Mouse (Mus musculus): ENCODE measurements around the gene Bmf. TPM values are rescaled to one million over a fixed set of nuclear protein-coding genes. Genes with fewer than 3 reads are reported as not detected.

The Bmf gene
- polyA plus RNA-seq, 1 experiment = 4.8 TPM

DNA sequence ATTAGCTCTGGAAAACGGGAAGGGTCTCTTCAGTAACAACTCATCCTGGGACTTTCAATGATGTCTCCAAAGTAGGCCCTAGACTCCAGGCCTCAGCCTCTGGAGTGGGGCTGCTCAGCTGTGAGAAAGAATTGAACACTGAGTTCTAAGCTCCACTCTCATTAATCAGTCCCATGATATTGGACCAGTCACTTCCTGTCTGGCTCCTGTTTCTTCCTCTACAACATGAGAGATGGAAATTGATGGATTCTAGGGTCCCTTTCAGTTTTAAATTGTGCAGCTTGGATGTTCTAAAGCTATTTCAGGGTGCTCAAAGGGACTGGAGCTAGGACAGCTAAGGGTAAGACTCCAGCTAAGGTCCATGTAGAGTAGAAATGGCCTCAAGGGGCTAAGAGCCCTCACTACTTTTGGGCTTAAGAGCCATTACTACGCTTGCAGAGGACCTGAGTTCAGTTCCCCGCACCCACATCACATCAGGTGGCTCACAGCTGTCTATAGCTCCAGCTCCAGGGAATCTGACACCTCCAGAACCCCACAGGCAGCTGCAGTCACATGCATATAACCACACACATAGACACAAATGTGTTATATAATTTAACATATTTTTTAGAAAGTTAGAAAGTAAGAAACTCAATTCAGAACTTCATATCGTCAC is 57.6 kb downstream of the Bmf start:
- Histone ChIP-seq H3K4me3 (no peak overlapping the region), H3K79me2 (ENCODE audit: control insufficient read depth, insufficient read depth) (no peaks in the 10 kb centered on the region), H3ac (ENCODE audit: control insufficient read depth, insufficient read length) (no peak overlapping the region), H3K4me2 (ENCODE audit: low read depth) (no peak overlapping the region), H3K36me3 (ENCODE audit: control insufficient read depth, insufficient read depth) (no peaks in the 10 kb centered on the region), H3K27me3 (ENCODE audit: control insufficient read depth, insufficient read depth, insufficient read length) (no peaks in the 10 kb centered on the region)
- TF ChIP-seq MYOD1 (IDR thresholded peaks at IDR 0.05; ENCODE audit: control insufficient read depth in 1 of 3, insufficient read length in 2 of 3, low read depth in 2 of 3) = peak in 2 of 3 experiments; percentile 55 to 84
- peak; percentile 14 for TF ChIP-seq TCF3 (IDR thresholded peaks at IDR 0.05; ENCODE audit: insufficient read length, low read depth)
- TF ChIP-seq USF1 (IDR thresholded peaks at IDR 0.05; ENCODE audit: low read depth) = no peak
- TF ChIP-seq CEBPB (IDR thresholded peaks at IDR 0.05; ENCODE audit: insufficient read depth, poor library complexity, severe bottlenecking) = no peak
- no peak for TF ChIP-seq SRF (IDR thresholded peaks at IDR 0.05; ENCODE audit: control insufficient read depth, insufficient read length, low read depth)
- TF ChIP-seq MYOG (IDR thresholded peaks at IDR 0.05; ENCODE audit: control insufficient read depth in 1 of 3, insufficient read depth in 1 of 3, insufficient read length in 2 of 3, low read depth in 2 of 3) = peak in 2 of 3 experiments; percentile 55 to 84
- TF ChIP-seq E2F4 (IDR thresholded peaks at IDR 0.05; ENCODE audit: insufficient read depth) = no peak
- TF ChIP-seq POLR2AphosphoS2 (IDR thresholded peaks at IDR 0.05; ENCODE audit: insufficient read length, low read depth) = no peak
- TF ChIP-seq TCF12 (IDR thresholded peaks at IDR 0.05; ENCODE audit: insufficient read depth, poor library complexity, severe bottlenecking) = no peak
- no peak for TF ChIP-seq REST (IDR thresholded peaks at IDR 0.05; ENCODE audit: insufficient read depth, insufficient read length)
- no peak for TF ChIP-seq POLR2A (IDR thresholded peaks at IDR 0.05; ENCODE audit: insufficient read length, low read depth)
- TF ChIP-seq MAX (IDR thresholded peaks at IDR 0.05; ENCODE audit: low read depth) = no peak

- H3K4me3 ChIP-seq = no peak overlapping the region
- no peaks in the 10 kb centered on the region for H3K79me2 ChIP-seq (ENCODE audit: control insufficient read depth, insufficient read depth)
- TF ChIP-seq TCF3 (IDR thresholded peaks at IDR 0.05; ENCODE audit: insufficient read length, low read depth) (no peak), MYOD1 (IDR thresholded peaks at IDR 0.05; ENCODE audit: control insufficient read depth in 1 of 3, insufficient read length in 2 of 3, low read depth in 2 of 3) (peak in 2 of 3 experiments; percentile 33 to 63)
- H3ac ChIP-seq (ENCODE audit: control insufficient read depth, insufficient read length) = no peak overlapping the region
- no peaks in the 10 kb centered on the region for H3K36me3 ChIP-seq (ENCODE audit: control insufficient read depth, insufficient read depth)
- no peaks in the 10 kb centered on the region for H3K27me3 ChIP-seq (ENCODE audit: control insufficient read depth, insufficient read depth, insufficient read length)
- H3K4me2 ChIP-seq (ENCODE audit: low read depth) = no peak overlapping the region
These were observed 58.2 kb downstream of the Bmf start for GRCm38 (mm10) chr2:118491281-118491731.

GRCm38 (mm10) chr2:118490241-118491091 is 59.0 kb downstream of the Bmf start:
- TF ChIP-seq CEBPB (IDR thresholded peaks at IDR 0.05; ENCODE audit: insufficient read depth, poor library complexity, severe bottlenecking) = peak; percentile 60; the same call in 1 of the 2 replicates
- no peak for TF ChIP-seq REST (IDR thresholded peaks at IDR 0.05; ENCODE audit: insufficient read depth, insufficient read length)
- Histone ChIP-seq H3ac (ENCODE audit: control insufficient read depth, insufficient read length) (no peak overlapping the region), H3K4me3 (no peak overlapping the region), H3K36me3 (ENCODE audit: control insufficient read depth, insufficient read depth) (no peaks in the 10 kb centered on the region), H3K27me3 (ENCODE audit: control insufficient read depth, insufficient read depth, insufficient read length) (no peaks in the 10 kb centered on the region), H3K4me2 (ENCODE audit: low read depth) (peak overlapping the region; percentile 26), H3K79me2 (ENCODE audit: control insufficient read depth, insufficient read depth) (no peaks in the 10 kb centered on the region)

DNA sequence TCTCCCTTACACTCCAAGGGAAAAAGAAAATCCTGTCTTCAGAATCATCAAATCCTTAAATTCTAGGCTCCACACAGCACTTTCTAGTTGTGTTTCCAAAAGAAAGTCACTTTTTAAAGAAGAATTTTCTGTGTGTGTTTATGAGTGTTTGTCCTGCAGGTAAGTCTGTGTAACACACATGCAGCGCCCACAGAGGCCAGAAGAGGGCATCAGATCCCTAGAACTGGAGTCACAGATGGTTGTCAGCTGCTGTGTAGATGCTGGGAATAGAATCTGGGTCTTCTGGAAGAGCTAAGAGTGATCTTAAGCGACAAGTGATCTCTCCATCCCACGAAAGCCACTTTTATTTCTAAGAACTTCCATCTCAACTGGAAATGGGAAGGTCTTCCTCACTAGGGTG is 61.7 kb downstream of the Bmf start:
- Histone ChIP-seq H3K79me2 (ENCODE audit: control insufficient read depth, insufficient read depth) (no peaks in the 10 kb centered on the region), H3ac (ENCODE audit: control insufficient read depth, insufficient read length) (no peak overlapping the region), H3K27me3 (ENCODE audit: control insufficient read depth, insufficient read depth, insufficient read length) (no peaks in the 10 kb centered on the region), H3K4me3 (no peak overlapping the region), H3K36me3 (ENCODE audit: control insufficient read depth, insufficient read depth) (no peaks in the 10 kb centered on the region), H3K4me2 (ENCODE audit: low read depth) (no peak overlapping the region)
- TF ChIP-seq POLR2A (IDR thresholded peaks at IDR 0.05; ENCODE audit: insufficient read length, low read depth) = no peak
- TF ChIP-seq SRF (IDR thresholded peaks at IDR 0.05; ENCODE audit: control insufficient read depth, insufficient read length, low read depth) = no peak
- no peak for TF ChIP-seq MAX (IDR thresholded peaks at IDR 0.05; ENCODE audit: low read depth)
- no peak for TF ChIP-seq TCF3 (IDR thresholded peaks at IDR 0.05; ENCODE audit: insufficient read length, low read depth)
- TF ChIP-seq MYOG (IDR thresholded peaks at IDR 0.05; ENCODE audit: control insufficient read depth in 1 of 3, insufficient read depth in 1 of 3, insufficient read length in 2 of 3, low read depth in 2 of 3) = no peak

- H3K36me3 ChIP-seq (ENCODE audit: control insufficient read depth, insufficient read depth) = no peaks in the 10 kb centered on the region
- TF ChIP-seq REST (IDR thresholded peaks at IDR 0.05; ENCODE audit: insufficient read depth, insufficient read length) = no peak
- TF ChIP-seq CEBPB (IDR thresholded peaks at IDR 0.05; ENCODE audit: insufficient read depth, poor library complexity, severe bottlenecking) = no peak
- TF ChIP-seq MYOD1 (IDR thresholded peaks at IDR 0.05; ENCODE audit: control insufficient read depth in 1 of 3, insufficient read length in 2 of 3, low read depth in 2 of 3) = peak in 2 of 3 experiments; percentile 52
- TF ChIP-seq MYOG (IDR thresholded peaks at IDR 0.05; ENCODE audit: control insufficient read depth in 1 of 3, insufficient read depth in 1 of 3, insufficient read length in 2 of 3, low read depth in 2 of 3) = peak in 1 of 3 experiments; percentile 52
- TF ChIP-seq SRF (IDR thresholded peaks at IDR 0.05; ENCODE audit: control insufficient read depth, insufficient read length, low read depth) = no peak
- no peak for TF ChIP-seq MAX (IDR thresholded peaks at IDR 0.05; ENCODE audit: low read depth)
- no peak for TF ChIP-seq POLR2A (IDR thresholded peaks at IDR 0.05; ENCODE audit: insufficient read length, low read depth)
- no peak for TF ChIP-seq TCF12 (IDR thresholded peaks at IDR 0.05; ENCODE audit: insufficient read depth, poor library complexity, severe bottlenecking)
- TF ChIP-seq E2F4 (IDR thresholded peaks at IDR 0.05; ENCODE audit: insufficient read depth) = no peak
- TF ChIP-seq TCF3 (IDR thresholded peaks at IDR 0.05; ENCODE audit: insufficient read length, low read depth) = no peak
- TF ChIP-seq USF1 (IDR thresholded peaks at IDR 0.05; ENCODE audit: low read depth) = no peak
- no peak for TF ChIP-seq POLR2AphosphoS2 (IDR thresholded peaks at IDR 0.05; ENCODE audit: insufficient read length, low read depth)
- no peak overlapping the region for H3ac ChIP-seq (ENCODE audit: control insufficient read depth, insufficient read length)
- H3K4me3 ChIP-seq = no peak overlapping the region
- no peaks in the 10 kb centered on the region for H3K79me2 ChIP-seq (ENCODE audit: control insufficient read depth, insufficient read depth)
- H3K27me3 ChIP-seq (ENCODE audit: control insufficient read depth, insufficient read depth, insufficient read length) = no peaks in the 10 kb centered on the region
- no peak overlapping the region for H3K4me2 ChIP-seq (ENCODE audit: low read depth)
These were observed 62.6 kb downstream of the Bmf start for GRCm38 (mm10) chr2:118486933-118487332.
